In the genomic region with DNA sequence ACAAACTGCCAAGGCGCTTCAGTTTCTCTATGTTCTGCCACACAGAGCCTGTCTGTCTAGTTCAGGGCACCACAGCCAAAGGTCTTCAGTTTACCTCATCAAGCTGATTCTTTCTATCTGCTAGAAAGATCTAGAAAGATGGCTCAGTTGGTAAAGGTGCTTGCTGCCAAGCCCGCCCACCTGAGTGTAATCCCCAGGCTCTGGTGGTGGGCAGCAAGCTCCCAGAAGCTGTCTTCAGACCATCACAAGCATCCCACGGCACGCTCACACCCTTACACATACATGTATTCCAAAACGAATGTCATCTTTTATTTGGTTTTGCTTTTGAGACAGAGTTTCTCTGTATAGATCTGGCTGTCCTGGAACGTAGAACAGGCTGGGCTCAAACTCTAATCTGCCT, we compare ENCODE assay signal across 21 mouse cellular contexts. TPM values are rescaled to one million over a fixed set of nuclear protein-coding genes. Genes with fewer than 3 reads are reported as not detected.
"Had no signal": no experiment of that assay in that cellular context is flagged by ENCODE, and none has a peak within 500 bp of the region (broad histone marks: within the 10 kb centered on the region; RNA-seq: fewer than 3 reads in every experiment).

No protein-coding gene starts in this region.

- H3K27ac ChIP-seq: midbrain, embryonic 10.5 days; midbrain, embryonic 12.5 days; neural tube, embryonic 13.5 days; neural tube, embryonic 15.5 days had no signal

- DNase-seq: lung, adult 18-20 months; lung, embryonic 14.5 days; lung, postnatal 10 days; lung, postnatal 4 days; midbrain, embryonic 14.5 days; retina, postnatal 1 day; right cerebral cortex, adult 18-20 months; right cerebral cortex, postnatal 25 days; right cerebral cortex, postnatal 4 days; spleen, adult 18-20 months; thymus, adult 2 months; thymus, postnatal 25 days; thymus, postnatal 4 days had no signal

- H3K4me3 ChIP-seq: midbrain, embryonic 10.5 days; midbrain, embryonic 12.5 days; myocyte; neural tube, embryonic 13.5 days; neural tube, embryonic 15.5 days had no signal

- ATAC-seq: midbrain, embryonic 16.5 days had no signal

RNA-seq across cellular contexts. Expression of a gene that starts 49.1 kb away (rescaled TPM):
- total RNA-seq: megakaryocyte, adult 5-6 weeks; megakaryocyte-erythroid progenitor cell, adult 5-6 weeks had no signal
